Mouse (Mus musculus) ES-E14 (cell line): ENCODE results near the gene Tpo. TPM values are rescaled to one million over a fixed set of nuclear protein-coding genes. Genes with fewer than 3 reads are reported as not detected.

Source experiments
- DNase-seq: peaks from one replicate; pipeline ENCODE4 v3.0.0-alpha.2; 2013; ENCODE audit warnings: low read depth, low spot score
- H3K27ac ChIP-seq: 2 replicates; pipeline ENCODE4 v1.5.1; 2012; ENCODE audit warnings: low read depth, mild to moderate bottlenecking, low read length, moderate library complexity, mixed read lengths; ENCODE audit not compliant: poor library complexity, insufficient read depth, severe bottlenecking
- H3K36me3 ChIP-seq: 2 replicates; pipeline ENCODE4 v1.6.1; 2012; ENCODE audit warnings: mild to moderate bottlenecking, low read length, moderate library complexity, mixed read lengths; ENCODE audit not compliant: control insufficient read depth, poor library complexity, insufficient read depth, severe bottlenecking
- H3K4me1 ChIP-seq, 2 experiments: fragments of 150-350 bp in 1 of 2; sonication (generic) in 1 of 2; 2 replicates each; pipeline ENCODE4 v1.6.1; 2012; ENCODE audit warnings: low read length in 2 of 2, mild to moderate bottlenecking in 1 of 2, mixed read lengths in 1 of 2; ENCODE audit not compliant: control insufficient read depth in 2 of 2, insufficient read depth in 2 of 2, poor library complexity in 1 of 2
- H3K4me3 ChIP-seq, 2 experiments: fragments of 150-350 bp in 1 of 2; sonication (generic) in 1 of 2; 2 replicates each; pipeline ENCODE4 v1.5.1; 2012; ENCODE audit warnings: low read length in 2 of 2, low read depth in 1 of 2, mild to moderate bottlenecking in 1 of 2, mixed read lengths in 1 of 2; ENCODE audit not compliant: insufficient read depth in 1 of 2, poor library complexity in 1 of 2, severe bottlenecking in 1 of 2
- H3K9ac ChIP-seq: 2 replicates; pipeline ENCODE4 v1.6.1; 2012; ENCODE audit warnings: low read depth, mild to moderate bottlenecking, low read length, mixed read lengths; ENCODE audit not compliant: poor library complexity, insufficient read depth, severe bottlenecking
- H3K9me3 ChIP-seq: fragments of 150-350 bp; sonication (generic); 2 replicates; pipeline ENCODE4 v1.6.1; 2012; ENCODE audit warnings: low read depth, mild to moderate bottlenecking, low read length; ENCODE audit not compliant: control insufficient read depth, insufficient read depth
- CHD2 ChIP-seq: IDR thresholded peaks from 2 replicates; pipeline ENCODE4 v1.6.1; 2014; ENCODE audit warnings: mild to moderate bottlenecking, low read depth, low read length, inconsistent platforms
- HCFC1 ChIP-seq: IDR thresholded peaks from 2 replicates; pipeline ENCODE4 v1.6.1; 2012; ENCODE audit warnings: low read length, inconsistent platforms, borderline replicate concordance; ENCODE audit not compliant: insufficient read depth
- MAFK ChIP-seq: IDR thresholded peaks from 2 replicates; pipeline ENCODE4 v1.6.1; 2014; ENCODE audit warnings: mild to moderate bottlenecking, low read depth, low read length, inconsistent platforms; ENCODE audit not compliant: insufficient read depth
- ZC3H11A ChIP-seq: IDR thresholded peaks from 2 replicates; pipeline ENCODE4 v1.6.1; 2012; ENCODE audit warnings: low read depth, mild to moderate bottlenecking, inconsistent platforms, low read length, borderline replicate concordance
- ZNF384 ChIP-seq: IDR thresholded peaks from 2 replicates; pipeline ENCODE4 v1.6.1; 2012; ENCODE audit warnings: low read depth, low read length, inconsistent platforms
- in situ Hi-C, 2 experiments: fragments of 600-800 bp; cut with MboI; formaldehyde crosslinking; loops; one replicate each; pipeline ENCODE4 v1.15.1; 2025; ENCODE audit warnings: low sequenced_read_pairs in 2 of 2, inconsistent platforms in 1 of 2; ENCODE audit not compliant: unreplicated experiment in 2 of 2
- total RNA-seq: library from RNA; depleted of rRNA; stranded (reverse); fragments of 300-350 nt; gene quantifications from 2 replicates; pipeline ENCODE4 v1.2.3, GENCODE M21; 2012

The Tpo gene
- total RNA-seq, 1 experiment = 0.31 TPM

- Histone ChIP-seq H3K4me1 (peaks cover 0 to 2% of the 10 kb centered on the region in 2 experiments; a peak in 1 of 4 replicates), H3K27ac (no peak overlapping the region), H3K9me3 (no peaks in the 10 kb centered on the region), H3K36me3 (no peaks in the 10 kb centered on the region), H3K4me3 (no peak overlapping the region), H3K9ac (no peak overlapping the region)
- in situ Hi-C loops = no loop called here
- TF ChIP-seq MAFK = no peak
- TF ChIP-seq HCFC1 = no peak
- no peak for TF ChIP-seq ZNF384
- TF ChIP-seq ZC3H11A = no peak
- no peak for TF ChIP-seq CHD2
- no peak for DNase-seq
Observed at GRCm38 (mm10) chr12:30069321-30069720, 63.1 kb downstream of the Tpo start.

- DNase-seq = no peak
- H3K9ac ChIP-seq = no peak overlapping the region
- no peak overlapping the region for H3K27ac ChIP-seq
- no peak for TF ChIP-seq MAFK
- no peak for TF ChIP-seq ZC3H11A
- TF ChIP-seq HCFC1 = no peak
- TF ChIP-seq CHD2 = no peak
- no peak for TF ChIP-seq ZNF384
- no peaks in the 10 kb centered on the region for H3K36me3 ChIP-seq
- H3K4me1 ChIP-seq = peaks cover 0 to 2% of the 10 kb centered on the region in 2 experiments; a peak in 1 of 4 replicates
- H3K9me3 ChIP-seq = no peaks in the 10 kb centered on the region
- no peak overlapping the region for H3K4me3 ChIP-seq
- in situ Hi-C loops = no loop called here
Observed at GRCm38 (mm10) chr12:30067806-30068205, 64.6 kb downstream of the Tpo start.

- H3K36me3 ChIP-seq = no peaks in the 10 kb centered on the region
- H3K9ac ChIP-seq = no peak overlapping the region
- no peak for TF ChIP-seq MAFK
- H3K4me1 ChIP-seq = no peaks in the 10 kb centered on the region
- peak; percentile 11 for DNase-seq
- in situ Hi-C loops = no loop called here
- no peak overlapping the region for H3K4me3 ChIP-seq
- 0 out of 2 replicates have a peak, but pooled peaks cover 2% of the 10 kb centered on the region for H3K9me3 ChIP-seq
- H3K27ac ChIP-seq = peak overlapping the region; percentile 85
Observed at GRCm38 (mm10) chr12:30062118-30062505, 70.3 kb downstream of the Tpo start.

- in situ Hi-C loops = no loop called here
- peak; percentile 11 for DNase-seq
- Histone ChIP-seq H3K36me3 (no peaks in the 10 kb centered on the region), H3K9me3 (0 out of 2 replicates have a peak, but pooled peaks cover 2% of the 10 kb centered on the region), H3K4me3 (no peak overlapping the region), H3K9ac (no peak overlapping the region), H3K27ac (peak overlapping the region; percentile 49), H3K4me1 (no peaks in the 10 kb centered on the region)
- no peak for TF ChIP-seq CHD2
- TF ChIP-seq MAFK = no peak
- TF ChIP-seq HCFC1 = no peak
- no peak for TF ChIP-seq ZNF384
- no peak for TF ChIP-seq ZC3H11A
Observed at GRCm38 (mm10) chr12:30061503-30062117, 70.8 kb downstream of the Tpo start.

- TF ChIP-seq ZNF384 = no peak
- Histone ChIP-seq H3K36me3 (no peaks in the 10 kb centered on the region; the same call in 1 of the 2 replicates), H3K9ac (no peak overlapping the region), H3K27ac (no peak overlapping the region), H3K4me3 (no peak overlapping the region), H3K4me1 (no peaks in the 10 kb centered on the region), H3K9me3 (0 out of 2 replicates have a peak, but pooled peaks cover 2% of the 10 kb centered on the region)
- in situ Hi-C loops = no loop called here
- DNase-seq = no peak
Observed at GRCm38 (mm10) chr12:30058044-30058443, 74.4 kb downstream of the Tpo start.
